Mouse (Mus musculus) megakaryocyte, embryonic 14.5 days (primary cell): ENCODE measurements around the gene Kcnip3. TPM values are rescaled to one million over a fixed set of nuclear protein-coding genes. Genes with fewer than 3 reads are reported as not detected.

Experiments used
- H3K27me3 ChIP-seq: replicated peaks from 2 replicates; pipeline ENCODE3; 2012; ENCODE audit warnings: inconsistent platforms
- H3K36me3 ChIP-seq: replicated peaks from 2 replicates; pipeline ENCODE3; 2012; ENCODE audit warnings: low read length, inconsistent platforms, mixed read lengths
- H3K4me1 ChIP-seq: 2 replicates; pipeline ENCODE4 v1.6.1; 2012; ENCODE audit warnings: inconsistent platforms
- H3K4me3 ChIP-seq: replicated peaks from 2 replicates; pipeline ENCODE3; 2012; ENCODE audit warnings: moderate library complexity, mild to moderate bottlenecking, inconsistent platforms
- H3K9me3 ChIP-seq: 2 replicates; pipeline ENCODE4 v1.6.1; 2012; ENCODE audit warnings: inconsistent platforms
- FLI1 ChIP-seq: IDR thresholded peaks from 2 replicates; pipeline ENCODE4 v1.6.1; 2012; ENCODE audit warnings: low read length, inconsistent platforms, mixed read lengths
- GATA1 ChIP-seq: IDR thresholded peaks from 3 replicates; pipeline ENCODE4 v1.6.1; 2012; ENCODE audit warnings: mixed read lengths, low read length, inconsistent platforms, borderline replicate concordance
- polyA plus RNA-seq: library from polyadenylated mRNA; stranded (reverse); fragments of >175 nt; gene quantifications from 2 replicates; pipeline ENCODE4 v1.2.3, GENCODE M21; 2012; ENCODE audit warnings: low replicate concordance; ENCODE audit not compliant: insufficient read depth

The Kcnip3 gene
- polyA plus RNA-seq, result 0.16 TPM in 1 of 2 replicates, not detected in the other

- Histone ChIP-seq H3K36me3 (no peaks in the 10 kb centered on the region), H3K27me3 (peaks cover 89% of the 10 kb centered on the region), H3K4me1 (peaks cover 22% of the 10 kb centered on the region), H3K4me3 (peak within 1 kb of the TSS; percentile 42), H3K9me3 (no peaks in the 10 kb centered on the region)
- TF ChIP-seq FLI1, result no peak
- no peak for TF ChIP-seq GATA1
These were observed at the start of gene Kcnip3 for GRCm38 (mm10) chr2:127522006-127522441. TSS of gene Kcnip3 (minus strand) at chr2:127522094.

GRCm38 (mm10) chr2:127559070-127559966, 37.4 kb upstream of the Kcnip3 start:
- Histone ChIP-seq H3K4me1 (peaks cover 7% of the 10 kb centered on the region), H3K36me3 (no peaks in the 10 kb centered on the region), H3K27me3 (peaks cover 46% of the 10 kb centered on the region), H3K4me3 (peak overlapping the region; percentile 5), H3K9me3 (no peaks in the 10 kb centered on the region)
- no peak for TF ChIP-seq GATA1

- no peak for TF ChIP-seq FLI1
- no peak for TF ChIP-seq GATA1
- Histone ChIP-seq H3K9me3 (peaks cover 7% of the 10 kb centered on the region), H3K4me1 (no peaks in the 10 kb centered on the region), H3K4me3 (no peak overlapping the region), H3K27me3 (peaks cover 50% of the 10 kb centered on the region), H3K36me3 (no peaks in the 10 kb centered on the region)
These were observed 29.2 kb upstream of the Kcnip3 start for GRCm38 (mm10) chr2:127551078-127551477.

GRCm38 (mm10) chr2:127550446-127550845, 28.6 kb upstream of the Kcnip3 start:
- no peaks in the 10 kb centered on the region for H3K36me3 ChIP-seq
- H3K9me3 ChIP-seq, result peaks cover 7% of the 10 kb centered on the region
- no peak overlapping the region for H3K4me3 ChIP-seq
- no peak for TF ChIP-seq FLI1
- no peak for TF ChIP-seq GATA1
- H3K4me1 ChIP-seq, result no peaks in the 10 kb centered on the region
- H3K27me3 ChIP-seq, result peaks cover 55% of the 10 kb centered on the region

- Histone ChIP-seq H3K9me3 (peaks cover 7% of the 10 kb centered on the region), H3K36me3 (no peaks in the 10 kb centered on the region), H3K27me3 (peaks cover 62% of the 10 kb centered on the region), H3K4me3 (no peak overlapping the region), H3K4me1 (no peaks in the 10 kb centered on the region)
- TF ChIP-seq FLI1, result no peak
These were observed 27.8 kb upstream of the Kcnip3 start for GRCm38 (mm10) chr2:127549711-127550110.

- no peaks in the 10 kb centered on the region for H3K4me1 ChIP-seq
- H3K36me3 ChIP-seq, result no peaks in the 10 kb centered on the region
- peaks cover 7% of the 10 kb centered on the region for H3K9me3 ChIP-seq
- TF ChIP-seq FLI1 (no peak), GATA1 (no peak)
- peaks cover 62% of the 10 kb centered on the region for H3K27me3 ChIP-seq
- no peak overlapping the region for H3K4me3 ChIP-seq
These were observed 26.6 kb upstream of the Kcnip3 start for GRCm38 (mm10) chr2:127548342-127549074.

DNA sequence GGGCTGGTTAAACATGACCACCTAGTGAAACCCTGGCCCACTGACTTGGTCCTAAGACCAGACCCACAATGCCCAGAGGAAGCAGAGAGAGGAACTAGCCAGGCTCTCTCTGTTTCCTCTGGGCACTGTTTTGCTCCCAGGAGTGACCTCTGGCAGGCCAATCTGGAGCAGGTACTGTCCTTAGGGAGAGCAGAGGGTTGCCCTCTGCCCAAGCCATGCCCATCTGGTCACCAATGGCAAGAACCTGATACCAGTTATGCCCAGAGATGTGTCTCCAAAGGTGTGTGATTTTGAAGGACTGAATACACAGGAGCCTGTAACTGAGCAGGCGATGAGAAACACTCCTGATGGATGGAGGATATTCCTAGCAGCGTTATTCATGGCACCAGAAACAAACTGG, 19.8 kb upstream of the Kcnip3 start:
- TF ChIP-seq FLI1, result no peak
- no peak for TF ChIP-seq GATA1
- Histone ChIP-seq H3K9me3 (no peaks in the 10 kb centered on the region), H3K36me3 (no peaks in the 10 kb centered on the region), H3K4me1 (no peaks in the 10 kb centered on the region; the same call in 1 of the 2 replicates), H3K27me3 (peaks cover 91% of the 10 kb centered on the region), H3K4me3 (no peak overlapping the region)

- TF ChIP-seq FLI1, result no peak
- TF ChIP-seq GATA1, result no peak
- Histone ChIP-seq H3K4me3 (no peak within 1 kb of the TSS), H3K9me3 (no peaks in the 10 kb centered on the region), H3K27me3 (peaks cover 92% of the 10 kb centered on the region), H3K36me3 (no peaks in the 10 kb centered on the region), H3K4me1 (no peaks in the 10 kb centered on the region; the same call in 1 of the 2 replicates)
These were observed 19.3 kb upstream of the Kcnip3 start, which contains the start of gene Prom2 for GRCm38 (mm10) chr2:127541185-127541584. TSS of gene Prom2 (minus strand) at chr2:127541467.

DNA sequence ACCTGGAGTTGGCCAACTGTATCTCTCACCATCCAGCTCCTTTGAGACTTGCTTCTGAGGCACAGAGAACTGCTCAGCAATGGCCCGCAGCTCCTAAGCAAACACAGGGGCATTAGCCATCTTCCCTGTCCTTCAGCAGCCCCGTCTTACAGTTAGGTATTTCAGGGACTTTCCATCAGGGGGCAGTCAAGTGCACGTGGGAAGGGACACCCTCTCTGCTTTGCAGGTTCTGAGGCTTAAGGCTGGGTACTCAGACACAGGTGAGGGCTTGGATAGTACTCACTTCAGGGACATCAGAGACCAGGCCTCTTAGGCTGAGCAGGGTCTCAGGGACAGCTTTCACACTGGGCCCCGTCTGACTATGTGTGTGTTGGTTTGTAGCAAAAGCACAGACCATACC, 17.6 kb upstream of the Kcnip3 start:
- Histone ChIP-seq H3K27me3 (peaks cover 89% of the 10 kb centered on the region), H3K9me3 (no peaks in the 10 kb centered on the region), H3K36me3 (no peaks in the 10 kb centered on the region), H3K4me3 (no peak overlapping the region), H3K4me1 (no peaks in the 10 kb centered on the region; the same call in 1 of the 2 replicates)
- no peak for TF ChIP-seq FLI1
- no peak for TF ChIP-seq GATA1

GRCm38 (mm10) chr2:127537548-127537947, 15.7 kb upstream of the Kcnip3 start:
- Histone ChIP-seq H3K36me3 (no peaks in the 10 kb centered on the region), H3K27me3 (peaks cover 85% of the 10 kb centered on the region), H3K9me3 (no peaks in the 10 kb centered on the region), H3K4me1 (no peaks in the 10 kb centered on the region; the same call in 1 of the 2 replicates), H3K4me3 (no peak overlapping the region)
- no peak for TF ChIP-seq FLI1
- no peak for TF ChIP-seq GATA1
